Mouse (Mus musculus): Measurements from ENCODE around the gene Alad.
A peak's percentile ranks its signal among the peaks of the same experiment; 100 is the strongest.
"Not testable (repeated sequence)": the region's sequence is repeated elsewhere in the genome, so short reads cannot be mapped to it uniquely, and the experiment has no call there.

Alad gene

GRCm38 (mm10) chr4:62485450-62486161, 34.1 kb downstream of the Alad start:
- no peak for DNase-seq

GRCm38 (mm10) chr4:62484928-62485327, 34.8 kb downstream of the Alad start:
- no peak for DNase-seq

- DNase-seq = peak; percentile 25 to 45
These were observed 38.8 kb downstream of the Alad start for GRCm38 (mm10) chr4:62480709-62481605.

GRCm38 (mm10) chr4:62479937-62480708, 39.6 kb downstream of the Alad start, which contains the start of gene Bspry:
Bspry (plus strand) TSS chr4:62480053.
- DNase-seq = peak; percentile 75 to 82

- DNase-seq = not testable (repeated sequence)
These were observed 40.2 kb downstream of the Alad start for GRCm38 (mm10) chr4:62479593-62479936.

- no peak for DNase-seq
These were observed 42.0 kb downstream of the Alad start for GRCm38 (mm10) chr4:62477542-62478244.

- DNase-seq = no peak
These were observed 43.9 kb downstream of the Alad start for GRCm38 (mm10) chr4:62475793-62476192.

GRCm38 (mm10) chr4:62475131-62475530, 44.6 kb downstream of the Alad start:
- no peak for DNase-seq

GRCm38 (mm10) chr4:62472071-62472470, 47.6 kb downstream of the Alad start:
- no peak for DNase-seq

GRCm38 (mm10) chr4:62470598-62471051, 49.1 kb downstream of the Alad start, which contains the start of gene Wdr31:
Wdr31 (minus strand) TSS chr4:62470896.
- peak; percentile 71 to 80 for DNase-seq

GRCm38 (mm10) chr4:62468158-62468557, 51.6 kb downstream of the Alad start:
- DNase-seq = no peak

GRCm38 (mm10) chr4:62463124-62463523, 56.6 kb downstream of the Alad start:
- DNase-seq = peak; percentile 32 to 41

GRCm38 (mm10) chr4:62460348-62460747, 59.4 kb downstream of the Alad start:
- no peak for DNase-seq

All from kidney, adult 8-10 months (tissue).